Mouse (Mus musculus): ENCODE measurements around the gene Usp40.

DNA sequence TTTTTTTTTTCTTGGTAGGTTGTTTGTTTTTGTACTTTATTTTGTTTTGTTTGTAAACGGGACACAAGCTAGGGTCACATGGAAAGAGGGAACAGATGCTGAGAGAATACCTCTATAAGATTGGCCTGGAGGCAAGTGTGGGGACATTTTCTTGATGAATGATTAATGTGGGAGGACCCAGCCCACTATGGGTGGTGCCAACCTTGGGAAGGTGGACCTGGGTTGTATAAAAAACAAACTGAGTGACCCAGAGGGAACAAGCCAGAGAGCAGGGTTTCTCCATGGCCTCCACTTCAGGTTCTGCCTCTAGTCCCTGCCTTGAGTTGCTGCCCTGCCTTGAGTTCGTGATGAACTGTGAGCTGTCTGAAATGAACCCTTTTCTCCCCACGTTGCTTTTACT lies 1.2 kb upstream of the Usp40 start:
- TF ChIP-seq CHD2 (IDR thresholded peaks at IDR 0.05; ENCODE audit: low read depth, low read length) (no peak), MAFK (IDR thresholded peaks at IDR 0.05; ENCODE audit: insufficient read depth, low read depth, low read length) (no peak)
